Mouse (Mus musculus): Measurements from ENCODE around the gene Btbd1.

Gene Btbd1

GRCm38 (mm10) chr7:81777667-81778218 lies 51.5 kb downstream of the Btbd1 start:
- DNase-seq (ENCODE audit: low spot score in 2 of 2): no peak

- no peak for DNase-seq (ENCODE audit: low spot score in 2 of 2)
Measured at GRCm38 (mm10) chr7:81775325-81775724, 53.9 kb downstream of the Btbd1 start.

- DNase-seq (ENCODE audit: low spot score in 2 of 2): no peak
Measured at GRCm38 (mm10) chr7:81772786-81773539, 56.3 kb downstream of the Btbd1 start.

- peak in 1 of 2 experiments; percentile 21 for DNase-seq (ENCODE audit: low spot score in 2 of 2)
Measured at GRCm38 (mm10) chr7:81763110-81763845, 66.0 kb downstream of the Btbd1 start.

- peak; percentile 81 to 92 for DNase-seq (ENCODE audit: low spot score in 2 of 2)
Measured at GRCm38 (mm10) chr7:81762180-81763109, 66.8 kb downstream of the Btbd1 start, which contains the start of gene Ramac. Gene Ramac (plus strand): TSS chr7:81762925.

GRCm38 (mm10) chr7:81747956-81748355 lies 81.3 kb downstream of the Btbd1 start:
- DNase-seq (ENCODE audit: low spot score in 2 of 2): no peak

- DNase-seq (ENCODE audit: low spot score in 2 of 2): no peak
Measured at GRCm38 (mm10) chr7:81744145-81744544, 85.1 kb downstream of the Btbd1 start.

Data from urinary bladder, postnatal 4 days (tissue).